Mouse (Mus musculus) left cerebral cortex, postnatal 10 days (tissue): ENCODE measurements around the gene Mpp1. TPM values are rescaled to one million over a fixed set of nuclear protein-coding genes. Genes with fewer than 3 reads are reported as not detected.
"Not testable (repeated sequence)": the region's sequence is repeated elsewhere in the genome, so short reads cannot be mapped to it uniquely, and the experiment has no call there.

Experiments
- DNase-seq, 2 experiments: peaks; one replicate each; pipeline ENCODE4 v3.0.0; 2021 to 2022; ENCODE audit warnings: low spot score in 2 of 2, mixed read lengths in 1 of 2; ENCODE audit errors: extremely low spot score in 1 of 2
- intact Hi-C: fragments of 180-260 bp; cut with DNase I; formaldehyde crosslinking; loops from one replicate; pipeline ENCODE4 v1.15.1; 2025
- total RNA-seq, 2 experiments: library from RNA; stranded (reverse); gene quantifications; 2 replicates each; pipeline ENCODE4 v1.2.3; 2021

The Mpp1 gene
- 10 to 100 TPM; 25.5 to 26.8 TPM for total RNA-seq

- peak; percentile 46 to 86 for DNase-seq
- intact Hi-C loops: no loop called here
Observed at GRCm38 (mm10) chrX:75130467-75131160, at the start of gene Mpp1. TSS of gene Mpp1 (minus strand) at chrX:75131016.

GRCm38 (mm10) chrX:75163670-75164069, 32.9 kb upstream of the Mpp1 start, which contains the start of gene Smim9:
TSS of gene Smim9 (minus strand) at chrX:75163770.
- intact Hi-C loops: no loop called here
- DNase-seq: no peak

GRCm38 (mm10) chrX:75155576-75156243, 24.9 kb upstream of the Mpp1 start:
- intact Hi-C loops: no loop called here
- DNase-seq: peak in 1 of 2 experiments; percentile 50

GRCm38 (mm10) chrX:75152249-75152648, 21.4 kb upstream of the Mpp1 start:
- intact Hi-C loops: no loop called here
- no peak for DNase-seq

- intact Hi-C loops: no loop called here
- DNase-seq: no peak
Observed at GRCm38 (mm10) chrX:75150304-75150703, 19.5 kb upstream of the Mpp1 start.

- DNase-seq: no peak
- intact Hi-C loops: no loop called here
Observed at GRCm38 (mm10) chrX:75148414-75148813, 17.6 kb upstream of the Mpp1 start.

- peak in 1 of 2 experiments; percentile 31 for DNase-seq
- intact Hi-C loops: not testable (repeated sequence)
Observed at GRCm38 (mm10) chrX:75143124-75143555, 12.3 kb upstream of the Mpp1 start.

GRCm38 (mm10) chrX:75138182-75138581, 7.4 kb upstream of the Mpp1 start:
- intact Hi-C loops: no loop called here
- DNase-seq: no peak

- intact Hi-C loops: no loop called here
- no peak for DNase-seq
Observed at GRCm38 (mm10) chrX:75137729-75138128, 6.9 kb upstream of the Mpp1 start.

- intact Hi-C loops: no loop called here
- DNase-seq: no peak
Observed at GRCm38 (mm10) chrX:75136938-75137337, 6.1 kb upstream of the Mpp1 start.

GRCm38 (mm10) chrX:75129474-75129873, 1.3 kb downstream of the Mpp1 start:
- no peak for DNase-seq
- intact Hi-C loops: no loop called here

- intact Hi-C loops: no loop called here
Observed at GRCm38 (mm10) chrX:75128333-75128980, 2.4 kb downstream of the Mpp1 start.

GRCm38 (mm10) chrX:75126893-75127292, 3.9 kb downstream of the Mpp1 start:
- DNase-seq: no peak
- intact Hi-C loops: no loop called here

More at GRCm38 (mm10) chrX:75128333-75128980, 2.4 kb downstream of the Mpp1 start:
- peak in 1 of 2 experiments; percentile 2 for DNase-seq

- intact Hi-C loops: no loop called here
- DNase-seq: no peak
Observed at GRCm38 (mm10) chrX:75125606-75126005, 5.2 kb downstream of the Mpp1 start.

- intact Hi-C loops: no loop called here
- DNase-seq: no peak
Observed at GRCm38 (mm10) chrX:75115550-75115949, 15.3 kb downstream of the Mpp1 start.

GRCm38 (mm10) chrX:75102293-75102692, 28.5 kb downstream of the Mpp1 start:
- DNase-seq: no peak
- intact Hi-C loops: no loop called here

- no peak for DNase-seq
- intact Hi-C loops: no loop called here
Observed at GRCm38 (mm10) chrX:75098799-75099198, 32.0 kb downstream of the Mpp1 start.

- no peak for DNase-seq
- intact Hi-C loops: no loop called here
Observed at GRCm38 (mm10) chrX:75096163-75096770, 34.5 kb downstream of the Mpp1 start.

GRCm38 (mm10) chrX:75095369-75096162, 35.2 kb downstream of the Mpp1 start, which contains the start of gene Dkc1:
TSS of gene Dkc1 (plus strand) at chrX:75095854.
- intact Hi-C loops: no loop called here
- DNase-seq: peak; percentile 87 to 91
